Mouse (Mus musculus) G1E (cell line): ENCODE measurements around the gene Myo1h. TPM values are rescaled to one million over a fixed set of nuclear protein-coding genes. Genes with fewer than 3 reads are reported as not detected.

ENCODE experiments used
- ATAC-seq: 2 replicates; pipeline ENCODE4 v1.8.0; 2016; ENCODE audit warnings: mild to moderate bottlenecking; ENCODE audit not compliant: insufficient number of reproducible peaks, poor library complexity, low FRiP score, severe bottlenecking; ENCODE audit errors: extremely low read depth
- DNase-seq: peaks from one replicate; pipeline ENCODE4 v3.0.0; 2012; ENCODE audit warnings: low spot score
- H3K27me3 ChIP-seq: 2 replicates; pipeline ENCODE4 v1.6.1; 2012; ENCODE audit warnings: mild to moderate bottlenecking, low read length, inconsistent platforms; ENCODE audit not compliant: insufficient read depth
- H3K36me3 ChIP-seq: replicated peaks from 2 replicates; pipeline ENCODE3; 2012; ENCODE audit warnings: mild to moderate bottlenecking, inconsistent platforms
- H3K4me1 ChIP-seq: 2 replicates; pipeline ENCODE4 v1.6.1; 2012; ENCODE audit warnings: low read depth, low read length, inconsistent platforms, mixed read lengths; ENCODE audit not compliant: insufficient read depth
- H3K4me3 ChIP-seq: 2 replicates; pipeline ENCODE4 v1.5.1; 2012; ENCODE audit warnings: low read depth, mild to moderate bottlenecking, inconsistent platforms, low read length, moderate library complexity, mixed read lengths
- H3K9me3 ChIP-seq: replicated peaks from 2 replicates; pipeline ENCODE4 v1.6.1; 2012; ENCODE audit warnings: inconsistent platforms
- CTCF ChIP-seq: IDR thresholded peaks from 2 replicates; pipeline ENCODE4 v1.5.1; 2012; ENCODE audit warnings: low read depth, low read length, inconsistent platforms, mixed read lengths
- GATA1 ChIP-seq: IDR thresholded peaks from 2 replicates; pipeline ENCODE4 v1.6.1; 2012; ENCODE audit warnings: borderline replicate concordance, low read length, inconsistent platforms, mixed read lengths
- GATA2 ChIP-seq: IDR thresholded peaks from 2 replicates; pipeline ENCODE4 v1.6.1; 2012; ENCODE audit warnings: low read depth, low read length, inconsistent platforms, borderline replicate concordance
- POLR2AphosphoS5 ChIP-seq: IDR thresholded peaks from 2 replicates; pipeline ENCODE4 v1.6.1; 2012; ENCODE audit warnings: low read depth, low read length, inconsistent platforms; ENCODE audit not compliant: insufficient replicate concordance
- TAL1 ChIP-seq: conservative IDR thresholded peaks from 2 replicates; pipeline ENCODE4 v1.6.1; 2012; ENCODE audit warnings: low read depth, low read length, inconsistent platforms, mixed read lengths
- polyA plus RNA-seq: library from polyadenylated mRNA; stranded (reverse); fragments of >175 nt; gene quantifications from 2 replicates; pipeline ENCODE4 v1.2.3, GENCODE M21; 2012
- total RNA-seq, 2 experiments: library from RNA; stranded (forward) in 1 of 2; stranded (reverse) in 1 of 2; fragments of 200-1000 nt in 1 of 2; fragments of >200 nt in 1 of 2; fragmentation: Nextera tagmentation in 1 of 2; gene quantifications; 2 replicates each; pipeline ENCODE4 v1.2.3; 2014 to 2017

The Myo1h gene
- total and polyA plus RNA-seq, 3 experiments: 0.66 TPM; not detected in 2

- DNase-seq (no peak), ATAC-seq (no peak)
- TF ChIP-seq GATA2 (no peak), POLR2AphosphoS5 (no peak), GATA1 (no peak), TAL1 (no peak), CTCF (no peak)
- H3K9me3 ChIP-seq: no peaks in the 10 kb centered on the region
- H3K4me1 ChIP-seq: no peaks in the 10 kb centered on the region
- no peaks in the 10 kb centered on the region for H3K27me3 ChIP-seq
- peaks cover 100% of the 10 kb centered on the region for H3K36me3 ChIP-seq
- no peak overlapping the region for H3K4me3 ChIP-seq
These were observed 117.6 kb downstream of the Myo1h start for GRCm38 (mm10) chr5:114406592-114406991.

- no peak for DNase-seq
- peaks cover 100% of the 10 kb centered on the region for H3K36me3 ChIP-seq
- H3K4me1 ChIP-seq: no peaks in the 10 kb centered on the region
- no peak for TF ChIP-seq CTCF
- TF ChIP-seq TAL1: no peak
- no peak for TF ChIP-seq POLR2AphosphoS5
- TF ChIP-seq GATA1: no peak
- no peak for TF ChIP-seq GATA2
- no peak overlapping the region for H3K4me3 ChIP-seq
- no peaks in the 10 kb centered on the region for H3K27me3 ChIP-seq
- no peak for ATAC-seq
- H3K9me3 ChIP-seq: no peaks in the 10 kb centered on the region
These were observed 118.3 kb downstream of the Myo1h start for GRCm38 (mm10) chr5:114407269-114407668.

- Histone ChIP-seq H3K36me3 (peaks cover 100% of the 10 kb centered on the region), H3K4me1 (no peaks in the 10 kb centered on the region), H3K27me3 (no peaks in the 10 kb centered on the region), H3K9me3 (no peaks in the 10 kb centered on the region), H3K4me3 (no peak overlapping the region)
- TF ChIP-seq TAL1 (no peak), GATA1 (no peak), GATA2 (no peak), POLR2AphosphoS5 (no peak), CTCF (no peak)
- no peak for DNase-seq
- no peak for ATAC-seq
These were observed 118.8 kb downstream of the Myo1h start for GRCm38 (mm10) chr5:114407810-114408209.

GRCm38 (mm10) chr5:114408846-114409245 lies 119.9 kb downstream of the Myo1h start:
- DNase-seq: no peak
- Histone ChIP-seq H3K27me3 (no peaks in the 10 kb centered on the region), H3K4me3 (no peak overlapping the region), H3K36me3 (peaks cover 100% of the 10 kb centered on the region), H3K4me1 (no peaks in the 10 kb centered on the region), H3K9me3 (no peaks in the 10 kb centered on the region)
- ATAC-seq: no peak
- TF ChIP-seq CTCF (no peak), TAL1 (no peak), GATA1 (no peak), POLR2AphosphoS5 (no peak), GATA2 (no peak)

- H3K27me3 ChIP-seq: no peaks in the 10 kb centered on the region
- H3K4me3 ChIP-seq: no peak overlapping the region
- ATAC-seq (no peak), DNase-seq (no peak)
- TF ChIP-seq TAL1: no peak
- H3K36me3 ChIP-seq: peaks cover 99% of the 10 kb centered on the region
- no peaks in the 10 kb centered on the region for H3K9me3 ChIP-seq
- H3K4me1 ChIP-seq: no peaks in the 10 kb centered on the region
These were observed 121.5 kb downstream of the Myo1h start for GRCm38 (mm10) chr5:114410429-114410828.

- Histone ChIP-seq H3K9me3 (no peaks in the 10 kb centered on the region), H3K27me3 (no peaks in the 10 kb centered on the region; the same call in 1 of the 2 replicates), H3K4me1 (no peaks in the 10 kb centered on the region), H3K4me3 (no peak overlapping the region), H3K36me3 (peaks cover 99% of the 10 kb centered on the region)
- no peak for TF ChIP-seq GATA2
- TF ChIP-seq GATA1: no peak
- no peak for TF ChIP-seq POLR2AphosphoS5
- TF ChIP-seq TAL1: no peak
- TF ChIP-seq CTCF: no peak
- DNase-seq (no peak), ATAC-seq (no peak)
These were observed 123.5 kb downstream of the Myo1h start for GRCm38 (mm10) chr5:114412361-114412998.
